Mouse (Mus musculus): ENCODE measurements at regions not wholly inside any gene's neighbourhood (a gene's known extent, or its start where the extent isn't known, plus 50 kb on each side); places are given as distances from the start of the nearest gene placed in this dataset.

- 95% methylated on average over 12 of the region's 12 CpGs for WGBS
- H3K4me1 ChIP-seq, result peaks cover 10% of the 10 kb centered on the region
- no peaks in the 10 kb centered on the region for H3K9me3 ChIP-seq (replicated peaks)
These were observed 442.3 kb downstream of the Tshz3 start for GRCm38 (mm10) chr7:37140191-37140590.

DNA sequence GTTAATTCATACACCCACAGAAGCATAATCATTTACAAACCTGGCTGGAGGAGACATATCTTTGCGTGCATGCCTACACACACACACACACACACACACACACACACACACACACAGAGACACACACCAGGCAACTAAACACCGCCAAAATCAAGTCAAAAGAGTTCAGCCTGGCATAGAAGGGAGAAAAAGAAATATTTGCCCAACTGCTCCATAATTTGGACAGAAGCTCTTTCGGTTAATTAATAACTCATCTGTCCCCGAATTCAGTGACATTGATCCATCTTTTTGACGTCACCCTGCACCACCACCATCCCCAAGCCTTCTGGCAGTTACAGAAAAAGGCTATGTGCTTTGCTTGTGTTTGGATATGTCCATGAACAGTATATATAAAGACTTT is 444.9 kb downstream of the Tshz3 start:
- Histone ChIP-seq H3K27me3 (ENCODE audit: low read depth, poor library complexity, severe bottlenecking) (no peaks in the 10 kb centered on the region), H3K9me3 (replicated peaks) (no peaks in the 10 kb centered on the region), H3K27ac (replicated peaks) (no peak overlapping the region), H3K4me1 (peaks cover 10% of the 10 kb centered on the region), H3K4me3 (no peak overlapping the region), H3K36me3 (no peaks in the 10 kb centered on the region)
- no peak for DNase-seq (ENCODE audit: low spot score)
- WGBS, result 94% methylated on average over 5 of the region's 5 CpGs

More at GRCm38 (mm10) chr7:37140191-37140590, 442.3 kb downstream of the Tshz3 start:
- Histone ChIP-seq H3K27me3 (ENCODE audit: low read depth, poor library complexity, severe bottlenecking) (no peaks in the 10 kb centered on the region), H3K27ac (replicated peaks) (no peak overlapping the region), H3K36me3 (no peaks in the 10 kb centered on the region), H3K4me3 (no peak overlapping the region)
- DNase-seq (ENCODE audit: low spot score), result no peak

DNA sequence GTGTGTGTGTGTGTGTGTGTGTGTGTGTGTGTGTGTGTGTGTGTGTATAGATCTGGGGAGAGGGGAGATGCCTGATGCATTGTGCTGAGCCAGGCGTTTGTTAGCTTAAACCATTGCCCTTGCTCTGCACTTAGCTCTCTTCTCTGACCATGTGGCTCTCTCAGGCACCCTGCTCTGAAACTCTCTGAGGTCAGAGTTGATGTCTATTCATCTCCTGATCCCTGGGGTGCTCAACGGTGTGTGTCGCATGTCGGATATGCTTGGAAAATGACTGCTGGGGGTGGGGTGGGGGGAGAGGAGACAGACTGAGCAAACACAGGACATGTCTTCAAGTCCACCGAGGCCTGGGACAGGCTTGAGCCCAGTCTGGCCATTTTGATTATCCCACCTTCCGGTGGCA is 446.4 kb downstream of the Tshz3 start:
- H3K9me3 ChIP-seq (replicated peaks), result no peaks in the 10 kb centered on the region
- no peak for DNase-seq (ENCODE audit: low spot score)
- H3K27me3 ChIP-seq (ENCODE audit: low read depth, poor library complexity, severe bottlenecking), result no peaks in the 10 kb centered on the region
- peaks cover 10% of the 10 kb centered on the region for H3K4me1 ChIP-seq
- no peaks in the 10 kb centered on the region for H3K36me3 ChIP-seq
- WGBS, result 50% methylated on average over 6 of the region's 6 CpGs
- no peak overlapping the region for H3K4me3 ChIP-seq
- H3K27ac ChIP-seq (replicated peaks), result peak overlapping the region; percentile 28; the same call in 1 of the 2 replicates

- H3K27ac ChIP-seq (replicated peaks), result no peak overlapping the region
- no peaks in the 10 kb centered on the region for H3K36me3 ChIP-seq
- 91% methylated on average over 5 of the region's 5 CpGs for WGBS
- DNase-seq (ENCODE audit: low spot score), result no peak
- H3K4me1 ChIP-seq, result no peaks in the 10 kb centered on the region
- H3K27me3 ChIP-seq (ENCODE audit: low read depth, poor library complexity, severe bottlenecking), result no peaks in the 10 kb centered on the region
- no peaks in the 10 kb centered on the region for H3K9me3 ChIP-seq (replicated peaks)
- H3K4me3 ChIP-seq, result no peak overlapping the region
These were observed 451.8 kb downstream of the Tshz3 start for GRCm38 (mm10) chr7:37149711-37150110.

GRCm38 (mm10) chr7:37159801-37160200 is 461.9 kb downstream of the Tshz3 start:
- Histone ChIP-seq H3K27ac (replicated peaks) (no peak overlapping the region), H3K27me3 (ENCODE audit: low read depth, poor library complexity, severe bottlenecking) (no peaks in the 10 kb centered on the region), H3K36me3 (no peaks in the 10 kb centered on the region), H3K9me3 (replicated peaks) (0 out of 2 replicates have a peak, but pooled peaks cover 5% of the 10 kb centered on the region), H3K4me3 (no peak overlapping the region), H3K4me1 (no peaks in the 10 kb centered on the region)
- no peak for DNase-seq (ENCODE audit: low spot score)
- 84% methylated on average over 8 of the region's 8 CpGs for WGBS

- Histone ChIP-seq H3K36me3 (no peaks in the 10 kb centered on the region), H3K27me3 (ENCODE audit: low read depth, poor library complexity, severe bottlenecking) (no peaks in the 10 kb centered on the region), H3K9me3 (replicated peaks) (no peaks in the 10 kb centered on the region; the same call in 1 of the 2 replicates), H3K4me3 (no peak overlapping the region), H3K4me1 (peaks cover 4% of the 10 kb centered on the region; the same call in 1 of the 2 replicates), H3K27ac (replicated peaks) (no peak overlapping the region)
- 66% methylated on average over 10 of the region's 10 CpGs for WGBS
- no peak for DNase-seq (ENCODE audit: low spot score)
These were observed 471.0 kb downstream of the Tshz3 start for GRCm38 (mm10) chr7:37168883-37169282.

GRCm38 (mm10) chr7:37175746-37176145 is 477.8 kb downstream of the Tshz3 start:
- no peaks in the 10 kb centered on the region for H3K9me3 ChIP-seq (replicated peaks)
- peaks cover 15% of the 10 kb centered on the region for H3K4me1 ChIP-seq
- no peaks in the 10 kb centered on the region for H3K36me3 ChIP-seq
- no peaks in the 10 kb centered on the region for H3K27me3 ChIP-seq (ENCODE audit: low read depth, poor library complexity, severe bottlenecking)
- no peak for DNase-seq (ENCODE audit: low spot score)
- no peak overlapping the region for H3K4me3 ChIP-seq
- WGBS, result 74% methylated on average over 3 of the region's 3 CpGs
- H3K27ac ChIP-seq (replicated peaks), result no peak overlapping the region

GRCm38 (mm10) chr7:37178256-37178655 is 480.3 kb downstream of the Tshz3 start:
- H3K4me3 ChIP-seq, result no peak overlapping the region
- no peaks in the 10 kb centered on the region for H3K36me3 ChIP-seq
- DNase-seq (ENCODE audit: low spot score), result no peak
- H3K9me3 ChIP-seq (replicated peaks), result no peaks in the 10 kb centered on the region
- 67% methylated on average over 4 of the region's 4 CpGs for WGBS
- H3K4me1 ChIP-seq, result peaks cover 21% of the 10 kb centered on the region
- no peaks in the 10 kb centered on the region for H3K27me3 ChIP-seq (ENCODE audit: low read depth, poor library complexity, severe bottlenecking)
- H3K27ac ChIP-seq (replicated peaks), result no peak overlapping the region

GRCm38 (mm10) chr7:37179907-37180306 is 482.0 kb downstream of the Tshz3 start:
- Histone ChIP-seq H3K36me3 (no peaks in the 10 kb centered on the region), H3K4me3 (no peak overlapping the region), H3K4me1 (peaks cover 21% of the 10 kb centered on the region), H3K27me3 (ENCODE audit: low read depth, poor library complexity, severe bottlenecking) (no peaks in the 10 kb centered on the region), H3K9me3 (replicated peaks) (no peaks in the 10 kb centered on the region), H3K27ac (replicated peaks) (no peak overlapping the region)
- 86% methylated on average over 10 of the region's 10 CpGs for WGBS
- no peak for DNase-seq (ENCODE audit: low spot score)

- 81% methylated on average over 13 of the region's 13 CpGs for WGBS
- Histone ChIP-seq H3K9me3 (replicated peaks) (no peaks in the 10 kb centered on the region), H3K4me3 (no peak overlapping the region), H3K36me3 (no peaks in the 10 kb centered on the region), H3K27me3 (ENCODE audit: low read depth, poor library complexity, severe bottlenecking) (no peaks in the 10 kb centered on the region), H3K4me1 (peaks cover 21% of the 10 kb centered on the region), H3K27ac (replicated peaks) (no peak overlapping the region)
- DNase-seq (ENCODE audit: low spot score), result no peak
These were observed 482.5 kb downstream of the Tshz3 start for GRCm38 (mm10) chr7:37180416-37180815.

GRCm38 (mm10) chr7:37181109-37181508 is 483.2 kb downstream of the Tshz3 start:
- no peak for DNase-seq (ENCODE audit: low spot score)
- no peaks in the 10 kb centered on the region for H3K36me3 ChIP-seq
- H3K27ac ChIP-seq (replicated peaks), result no peak overlapping the region
- no peaks in the 10 kb centered on the region for H3K9me3 ChIP-seq (replicated peaks)
- no peaks in the 10 kb centered on the region for H3K27me3 ChIP-seq (ENCODE audit: low read depth, poor library complexity, severe bottlenecking)
- H3K4me3 ChIP-seq, result no peak overlapping the region
- WGBS, result 79% methylated on average over 4 of the region's 4 CpGs
- H3K4me1 ChIP-seq, result peaks cover 21% of the 10 kb centered on the region

GRCm38 (mm10) chr7:37192536-37192935 is 494.6 kb downstream of the Tshz3 start:
- 20% methylated on average over 2 of the region's 2 CpGs for WGBS
- no peaks in the 10 kb centered on the region for H3K4me1 ChIP-seq
- no peaks in the 10 kb centered on the region for H3K36me3 ChIP-seq
- H3K27ac ChIP-seq (replicated peaks), result no peak overlapping the region
- DNase-seq (ENCODE audit: low spot score), result no peak
- H3K27me3 ChIP-seq (ENCODE audit: low read depth, poor library complexity, severe bottlenecking), result no peaks in the 10 kb centered on the region
- no peaks in the 10 kb centered on the region for H3K9me3 ChIP-seq (replicated peaks)
- no peak overlapping the region for H3K4me3 ChIP-seq

- no peak overlapping the region for H3K4me3 ChIP-seq
- H3K27me3 ChIP-seq (ENCODE audit: low read depth, poor library complexity, severe bottlenecking), result no peaks in the 10 kb centered on the region
- H3K4me1 ChIP-seq, result no peaks in the 10 kb centered on the region
- WGBS, result 80% methylated on average over 5 of the region's 5 CpGs
- DNase-seq (ENCODE audit: low spot score), result no peak
- H3K36me3 ChIP-seq, result no peaks in the 10 kb centered on the region
- no peak overlapping the region for H3K27ac ChIP-seq (replicated peaks)
- H3K9me3 ChIP-seq (replicated peaks), result no peaks in the 10 kb centered on the region; the same call in 1 of the 2 replicates
These were observed 506.9 kb downstream of the Tshz3 start for GRCm38 (mm10) chr7:37204800-37205199.

DNA sequence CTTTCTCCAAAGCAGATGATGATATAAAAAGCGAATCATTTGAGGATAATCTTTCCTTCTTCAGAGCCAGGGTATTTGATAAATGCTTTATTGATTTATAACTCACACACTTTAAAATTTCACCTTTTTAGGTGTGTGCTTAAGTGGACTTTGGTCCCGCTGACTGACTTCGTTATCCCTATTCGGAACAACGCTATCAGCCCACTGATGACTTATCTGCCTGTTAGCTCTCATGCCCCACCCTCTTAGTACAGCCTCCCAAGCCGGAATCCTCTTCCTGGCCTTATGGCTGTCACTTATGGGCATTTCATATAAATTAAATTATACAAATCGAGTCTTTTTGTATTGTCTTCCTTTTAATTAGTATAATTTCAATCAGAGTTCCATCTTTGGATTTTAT is 510.4 kb downstream of the Tshz3 start:
- 89% methylated on average over 7 of the region's 7 CpGs for WGBS

More for the DNA sequence above, 510.4 kb downstream of the Tshz3 start:
- Histone ChIP-seq H3K9me3 (replicated peaks) (no peaks in the 10 kb centered on the region; the same call in 1 of the 2 replicates), H3K4me3 (no peak overlapping the region), H3K27ac (replicated peaks) (no peak overlapping the region), H3K27me3 (ENCODE audit: low read depth, poor library complexity, severe bottlenecking) (no peaks in the 10 kb centered on the region), H3K36me3 (no peaks in the 10 kb centered on the region), H3K4me1 (peaks cover 2% of the 10 kb centered on the region; the same call in 1 of the 2 replicates)
- no peak for DNase-seq (ENCODE audit: low spot score)
